Mouse (Mus musculus): ENCODE results near the gene Foxs1.

Gene Foxs1

GRCm38 (mm10) chr2:152903586-152903985 lies 29.4 kb downstream of the Foxs1 start:
- DNase-seq (ENCODE audit: low read depth, low spot score), result no peak

DNA sequence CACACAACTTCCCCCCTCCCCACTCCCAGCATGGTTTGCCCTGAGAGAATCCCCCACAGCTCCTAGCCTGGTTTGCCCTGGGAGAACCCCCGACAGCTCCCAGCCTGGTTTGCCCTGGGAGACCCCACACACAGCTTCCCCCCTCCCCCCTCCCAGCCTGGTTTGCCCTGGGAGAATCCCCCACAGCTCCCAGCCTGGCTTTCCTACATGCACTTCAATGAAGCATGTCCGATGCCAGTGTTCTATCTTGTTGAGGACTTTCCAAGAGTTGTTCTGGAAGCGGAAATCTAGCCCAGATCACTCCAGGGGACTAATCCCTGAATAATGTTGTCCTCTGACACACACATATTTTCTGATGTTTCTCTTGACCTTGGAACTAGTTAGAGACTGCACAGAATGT lies 30.4 kb downstream of the Foxs1 start:
- no peak for DNase-seq (ENCODE audit: low read depth, low spot score)

- no peak for DNase-seq (ENCODE audit: low read depth, low spot score)
Observed at GRCm38 (mm10) chr2:152901296-152901695, 31.7 kb downstream of the Foxs1 start.

GRCm38 (mm10) chr2:152899011-152899410 lies 34.0 kb downstream of the Foxs1 start:
- no peak for DNase-seq (ENCODE audit: low read depth, low spot score)

GRCm38 (mm10) chr2:152896926-152897325 lies 36.1 kb downstream of the Foxs1 start:
- DNase-seq (ENCODE audit: low read depth, low spot score), result no peak

DNA sequence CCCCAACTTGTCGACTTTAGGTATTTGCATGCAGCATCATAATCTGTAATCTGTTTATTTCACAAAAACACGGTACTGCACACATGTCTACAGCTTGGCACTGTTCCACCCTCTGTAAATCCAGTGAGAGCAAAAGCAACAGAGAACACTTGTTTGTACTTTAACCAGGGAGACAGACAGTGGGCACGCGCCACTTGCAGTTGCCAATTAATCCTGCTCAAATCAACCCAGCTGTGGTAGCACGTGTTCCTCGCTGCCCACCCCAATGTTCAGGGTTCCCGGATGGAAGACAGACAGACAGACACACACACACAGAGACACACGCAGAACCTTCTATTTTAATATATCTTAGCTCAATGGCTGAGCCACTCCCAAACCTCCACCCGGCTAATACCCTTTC lies 37.2 kb downstream of the Foxs1 start:
- DNase-seq (ENCODE audit: low read depth, low spot score), result no peak

- no peak for DNase-seq (ENCODE audit: low read depth, low spot score)
Observed at GRCm38 (mm10) chr2:152888774-152889173, 44.2 kb downstream of the Foxs1 start.

DNA sequence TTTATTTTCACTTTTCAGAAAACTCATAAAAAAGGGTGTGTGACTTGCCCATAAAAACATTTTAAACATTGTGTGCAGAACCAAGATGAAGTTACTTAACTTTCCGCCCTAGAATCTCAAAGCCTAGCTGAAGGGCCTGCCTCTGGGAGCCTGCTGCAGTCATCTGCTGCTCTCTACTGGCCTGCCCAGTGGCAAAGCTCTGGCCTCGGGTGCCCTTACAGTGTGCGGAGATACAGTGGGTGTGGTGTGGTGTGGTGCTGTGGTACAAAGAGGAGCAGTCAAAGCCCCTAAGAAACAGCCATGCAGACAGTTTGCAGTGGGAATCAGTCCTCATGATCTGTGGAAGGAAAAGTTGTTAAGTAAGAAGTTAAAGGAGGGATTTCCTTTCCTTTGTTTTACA lies 45.8 kb downstream of the Foxs1 start:
- DNase-seq (ENCODE audit: low read depth, low spot score), result no peak

DNA sequence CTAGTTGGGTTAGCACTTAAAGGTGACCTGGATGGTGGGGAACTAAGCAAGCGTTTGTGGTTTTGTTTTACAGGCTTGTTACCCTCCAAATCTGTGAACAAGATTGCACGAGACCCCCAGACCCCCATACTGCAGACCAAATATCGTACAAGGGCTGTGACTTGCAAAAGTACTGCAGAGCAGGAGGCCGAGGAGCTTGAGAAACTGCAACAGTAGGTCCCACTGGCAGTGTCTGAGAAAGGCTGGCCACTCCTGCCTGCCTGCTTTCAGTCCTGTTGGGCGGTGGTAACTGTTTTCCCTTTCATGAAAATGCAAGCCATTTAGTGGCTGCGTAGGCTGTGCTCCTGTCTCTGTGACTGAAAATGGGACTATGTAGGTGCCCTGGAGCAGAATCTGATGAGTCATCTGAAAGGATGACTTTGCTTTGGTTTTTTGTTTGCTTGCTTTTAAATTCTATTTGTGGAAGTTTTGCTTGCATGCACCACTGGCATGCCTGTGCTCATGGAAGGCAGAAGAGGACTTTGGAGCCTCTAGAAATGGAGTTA lies 48.8 kb downstream of the Foxs1 start:
- DNase-seq (ENCODE audit: low read depth, low spot score), result no peak

All from forelimb bud, embryonic 11.5 days (tissue).